Mouse (Mus musculus) cerebellum, postnatal 14 days (tissue): Measurements from ENCODE around the gene Klhl22.
"Not testable (repeated sequence)": the region's sequence is repeated elsewhere in the genome, so short reads cannot be mapped to it uniquely, and the experiment has no call there.

Experiments
- DNase-seq, 2 experiments: peaks; one replicate each; pipeline ENCODE4 v3.0.0; 2021; ENCODE audit warnings: mixed read lengths in 2 of 2

The Klhl22 gene

DNA sequence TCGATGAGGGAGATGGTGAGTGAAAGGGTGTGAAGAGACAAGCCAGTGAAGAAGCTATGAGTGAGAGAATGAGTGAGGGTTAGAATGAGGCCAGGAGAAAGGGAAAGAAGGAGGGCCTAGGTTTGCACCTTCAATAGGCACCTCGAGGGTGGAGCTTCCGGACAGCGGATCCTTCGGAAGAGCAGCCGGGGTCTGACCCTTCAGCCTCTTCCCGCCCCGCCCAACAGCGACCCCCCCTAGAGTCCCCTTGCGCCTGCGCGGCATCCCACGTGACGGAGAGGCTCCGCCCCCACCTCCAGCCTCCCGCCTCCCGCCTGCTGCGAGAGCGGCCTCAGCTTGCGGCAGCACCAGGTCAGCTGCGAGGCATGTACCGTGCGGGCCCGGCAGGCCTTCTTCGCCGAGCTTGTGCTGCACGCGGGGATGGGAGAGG, at the start of gene Klhl22:
TSS of gene Klhl22 (plus strand) at position 275 of the 430 bp plus-strand sequence.
- DNase-seq, result peak; percentile 97

DNA sequence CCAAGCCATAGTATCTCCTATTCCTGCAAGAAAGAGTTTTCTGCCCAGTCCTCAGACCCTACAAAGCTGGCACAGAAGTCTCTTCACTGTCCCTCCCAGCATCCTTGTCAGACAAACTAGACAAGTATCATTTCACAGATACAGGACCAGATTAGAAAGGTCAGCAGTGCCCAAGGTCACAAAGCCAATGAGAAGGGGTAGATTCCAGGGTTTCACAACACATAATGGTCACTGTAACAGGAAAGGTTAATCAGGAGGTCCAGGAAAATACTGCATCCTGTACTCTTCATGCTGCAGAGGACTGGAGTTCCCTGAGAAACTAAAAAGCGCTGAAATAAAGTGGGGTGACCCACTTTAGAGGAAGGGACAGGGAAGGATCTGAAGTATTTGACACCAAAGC, 41.6 kb upstream of the Klhl22 start:
- DNase-seq, result no peak

DNA sequence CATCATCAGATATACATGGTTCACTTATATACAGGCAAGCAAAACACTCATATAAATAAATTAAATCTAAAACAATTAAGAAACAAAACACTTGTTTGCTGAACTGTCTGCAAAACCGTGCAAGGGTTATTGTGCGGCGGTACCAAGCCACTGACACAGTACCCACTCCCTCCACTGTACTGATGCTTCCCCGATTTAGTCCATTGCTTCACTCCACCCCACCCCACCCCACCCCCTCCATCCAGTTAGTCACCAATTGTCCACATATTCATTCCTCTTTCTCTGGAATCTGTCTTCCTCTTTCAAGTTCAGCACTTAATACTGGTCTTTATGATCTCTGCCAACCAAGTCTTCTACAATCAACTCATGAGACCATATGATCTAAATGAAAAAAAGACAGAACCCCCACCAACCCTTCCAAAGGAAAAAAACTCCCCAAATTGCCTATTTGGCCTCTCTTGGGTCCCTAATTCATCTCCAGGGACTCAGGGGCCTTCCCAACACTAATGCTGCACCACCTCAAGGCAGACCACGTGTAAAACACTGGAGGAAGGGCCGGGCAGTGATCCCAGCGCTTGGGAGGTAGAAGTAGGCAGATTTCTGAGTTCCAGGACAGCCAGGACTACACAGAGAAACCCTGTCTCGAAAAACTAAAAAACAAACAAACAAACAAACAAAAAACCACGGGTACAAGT, 38.2 kb upstream of the Klhl22 start:
- peak in 1 of 2 experiments; percentile 13 for DNase-seq

DNA sequence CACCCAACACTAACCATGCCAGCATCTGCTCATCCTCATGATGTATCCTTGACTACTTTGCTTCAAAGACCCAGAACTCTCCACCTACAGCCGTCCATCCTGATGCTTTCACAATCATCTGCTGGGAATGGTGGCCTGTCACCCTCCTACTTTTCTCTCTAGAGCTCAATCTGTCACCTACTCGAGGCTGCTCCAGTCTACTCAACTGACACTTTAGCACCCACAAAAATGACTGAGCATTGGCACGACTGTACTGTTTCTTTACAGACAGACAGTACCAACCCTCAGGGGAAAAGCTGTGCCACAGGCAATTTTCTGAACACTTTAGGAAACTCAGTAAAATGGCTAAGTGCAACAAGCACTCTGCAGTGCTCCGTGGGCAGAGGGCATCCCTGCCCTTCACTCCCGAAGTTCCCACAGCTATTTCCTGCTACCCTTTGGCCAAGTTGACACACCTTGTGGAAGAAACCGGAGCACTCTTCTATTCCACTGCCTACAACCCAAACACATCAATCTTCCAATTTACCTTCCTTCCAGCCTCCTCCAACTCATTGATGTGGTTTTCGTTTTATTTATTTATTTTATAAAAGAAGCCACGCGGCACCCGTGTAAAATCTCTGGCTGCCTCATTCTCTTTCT, 37.5 kb upstream of the Klhl22 start:
- DNase-seq, result no peak

DNA sequence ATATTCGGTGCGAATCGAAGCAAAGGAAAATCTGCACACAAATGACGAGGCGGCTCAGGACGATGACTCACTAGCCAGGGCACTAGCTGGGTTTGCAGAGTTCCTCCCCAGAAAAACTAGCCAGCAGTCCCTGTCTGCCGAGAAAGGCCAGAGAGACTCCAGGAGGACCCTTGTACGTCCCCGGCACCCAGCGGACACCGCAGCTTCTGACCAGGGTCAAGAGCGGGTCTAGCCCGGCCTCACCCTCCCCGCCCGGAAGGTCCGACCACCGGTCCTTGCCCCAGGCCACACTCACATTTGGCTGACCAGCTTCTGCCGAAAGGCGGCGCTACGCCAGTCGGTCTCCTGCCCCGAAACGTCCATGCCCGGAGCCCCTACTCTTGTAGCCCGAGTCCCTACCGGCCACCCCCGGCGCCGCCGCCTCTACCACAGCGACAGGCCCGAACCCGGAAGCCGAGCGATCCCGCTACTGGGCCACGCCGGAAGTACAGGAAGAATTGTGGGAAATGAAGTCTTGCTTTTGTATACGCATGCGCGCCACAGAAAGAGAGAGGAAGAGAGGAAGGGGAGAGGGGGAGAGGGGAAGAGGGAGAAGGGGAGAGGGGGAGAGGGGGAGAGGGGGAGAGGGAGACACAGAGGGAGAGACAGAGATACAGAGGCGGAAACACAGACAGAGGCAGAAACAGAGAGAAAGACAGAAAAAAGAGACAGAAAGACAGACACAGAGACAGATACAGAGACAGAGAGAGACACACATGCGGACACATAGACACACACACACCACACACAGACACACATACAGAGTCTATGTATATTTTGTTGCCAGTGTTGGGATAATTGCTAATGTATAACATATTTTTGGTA, 36.7 kb upstream of the Klhl22 start:
- DNase-seq, result peak; percentile 92

DNA sequence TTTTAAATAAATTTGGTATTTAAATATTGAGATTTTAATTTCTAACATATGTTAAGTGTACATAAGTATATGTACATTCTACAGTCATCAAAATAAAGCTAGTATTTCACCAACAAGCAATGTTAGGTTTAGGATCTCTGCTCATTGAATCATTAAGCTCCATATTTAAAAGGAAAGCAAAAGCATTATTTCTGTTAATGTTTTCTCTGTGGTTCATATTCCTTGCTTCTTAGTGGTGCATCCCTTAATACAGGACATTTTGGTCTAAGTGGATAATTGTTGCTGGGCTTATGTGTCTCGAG, 36.1 kb upstream of the Klhl22 start:
- DNase-seq, result no peak

DNA sequence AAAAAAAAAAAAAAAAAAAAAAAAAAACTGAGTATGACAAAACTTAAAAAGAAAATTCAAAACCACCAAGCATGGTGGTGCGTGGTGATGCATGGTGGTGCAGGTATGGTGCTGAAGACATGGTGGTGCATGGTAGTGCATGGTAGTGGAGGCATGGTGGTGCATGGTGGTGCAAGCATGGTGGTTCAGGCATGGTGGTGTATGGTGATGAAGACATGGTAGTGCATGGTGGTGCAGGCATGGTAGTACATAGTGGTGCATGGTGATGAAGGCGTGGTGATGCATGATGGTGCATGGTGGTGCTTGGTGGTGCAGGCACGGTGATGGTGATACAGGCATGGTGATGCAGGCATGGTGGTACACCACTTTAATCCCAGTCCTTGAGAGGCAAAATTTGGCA, 35.0 kb upstream of the Klhl22 start:
- DNase-seq, result no peak

DNA sequence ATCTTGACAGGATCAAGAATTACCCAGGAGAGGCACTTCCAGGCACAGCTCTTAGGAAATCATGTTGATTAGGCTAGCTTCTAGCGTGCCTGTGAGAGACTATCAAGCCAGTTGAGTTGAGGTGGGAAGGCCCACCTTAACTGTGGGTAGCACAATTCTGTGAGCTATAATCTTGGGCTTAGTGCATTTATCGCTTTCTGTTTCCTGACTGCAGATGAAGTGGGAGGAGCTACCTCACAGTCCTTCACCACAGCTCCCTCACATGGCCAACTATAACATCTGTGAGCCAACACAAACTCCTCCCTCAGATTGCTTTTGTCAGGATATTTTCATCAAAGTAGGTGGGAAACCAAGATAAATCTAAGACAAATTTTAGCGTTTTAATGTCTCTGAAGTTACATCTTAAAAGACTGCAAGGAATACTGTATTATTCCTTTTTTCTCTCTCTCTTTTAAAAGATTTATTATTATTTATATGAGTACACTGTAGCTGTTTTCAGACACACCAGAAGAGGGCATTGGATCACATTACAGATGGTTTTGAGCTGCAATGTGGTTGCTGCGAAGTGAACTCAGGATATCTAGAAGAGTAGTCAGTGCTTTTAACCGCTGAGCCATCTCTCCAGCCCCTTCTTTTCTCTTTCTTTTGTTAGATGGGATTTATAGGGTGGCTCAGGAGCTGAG, 32.1 kb upstream of the Klhl22 start:
- DNase-seq, result peak in 1 of 2 experiments; percentile 16

DNA sequence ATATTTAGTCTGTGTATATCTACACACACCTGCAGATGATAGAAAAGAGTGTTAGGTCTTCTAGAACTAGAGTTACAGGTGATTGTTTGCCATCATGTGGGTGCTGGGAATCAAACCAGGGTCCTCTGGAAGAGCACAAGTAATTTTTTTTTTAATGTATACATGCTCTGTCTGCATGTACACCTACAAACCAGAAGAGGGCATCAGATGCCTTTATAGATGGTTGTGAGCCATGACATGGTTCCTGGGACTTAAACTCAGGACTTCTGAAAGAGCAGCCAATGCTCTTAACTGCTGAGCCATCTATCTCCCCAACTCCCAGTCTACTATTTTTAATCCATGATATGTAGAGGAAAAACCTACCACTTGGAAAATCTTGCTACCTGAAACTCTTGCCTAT, 29.4 kb upstream of the Klhl22 start:
- no peak for DNase-seq

DNA sequence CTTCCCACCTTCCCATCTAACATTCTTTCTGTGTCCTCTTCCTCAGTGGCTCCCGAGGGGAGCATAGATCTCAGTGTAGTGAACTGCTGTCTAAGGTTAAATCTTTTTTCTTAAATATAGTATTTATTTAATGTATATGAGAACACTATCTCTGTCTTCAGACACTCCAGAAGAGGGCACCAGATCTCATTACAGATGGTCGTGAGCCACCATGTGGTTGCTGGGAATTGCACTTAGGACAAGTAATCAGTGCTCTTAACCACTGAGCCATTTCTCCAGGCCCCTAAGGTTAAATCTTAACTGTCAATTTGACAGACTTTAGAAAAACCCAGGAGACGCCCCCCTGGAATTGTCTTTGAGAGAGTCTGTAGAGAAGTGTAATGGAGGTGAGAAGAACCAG, 27.4 kb upstream of the Klhl22 start:
- DNase-seq, result no peak

DNA sequence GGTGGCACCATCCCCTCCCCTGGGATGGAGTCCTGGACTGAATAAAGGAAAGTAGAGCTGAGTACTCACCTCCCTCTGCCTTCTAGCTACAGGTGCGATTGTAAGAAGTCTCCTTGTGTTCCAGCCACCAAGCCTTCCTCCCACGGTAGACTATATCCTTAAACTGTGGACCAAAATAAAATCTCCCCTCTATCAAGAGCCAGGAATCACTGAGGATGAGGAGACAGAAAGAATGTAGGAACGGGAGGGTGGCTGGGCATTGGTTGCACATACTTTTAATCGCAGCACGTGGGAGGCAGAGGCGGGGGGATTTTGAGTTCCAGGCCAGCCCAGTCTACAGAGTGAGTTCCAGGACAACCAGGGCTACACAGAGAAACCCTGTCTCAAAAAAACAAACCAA, 27.0 kb upstream of the Klhl22 start:
- no peak for DNase-seq

DNA sequence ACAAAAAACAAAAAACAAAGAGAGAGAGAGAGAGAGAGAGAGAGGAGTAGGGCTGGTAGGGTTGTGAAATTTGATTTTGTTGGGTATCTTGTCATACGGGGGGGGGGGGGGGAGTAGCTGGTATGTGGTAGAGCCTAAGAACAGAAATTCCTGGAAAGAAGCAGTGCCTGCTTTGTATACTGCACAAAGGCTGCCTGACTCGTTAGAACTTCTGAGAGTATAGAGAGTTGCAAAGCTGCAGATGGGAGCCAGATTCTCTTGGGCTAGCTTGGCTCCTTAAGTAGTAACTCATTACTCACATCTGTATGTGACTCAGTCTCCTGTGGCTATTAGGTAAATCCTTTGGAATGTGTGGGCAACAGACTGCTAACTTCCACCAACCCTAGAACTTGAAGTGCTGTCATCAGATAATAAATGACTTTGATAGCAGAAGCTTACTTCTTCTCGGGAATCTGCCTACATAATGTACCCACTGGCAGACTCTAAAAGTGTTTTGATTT, 26.5 kb upstream of the Klhl22 start, which contains the start of gene Med15:
TSS of gene Med15 (minus strand) at position 51 of the 500 bp plus-strand sequence.
- no peak for DNase-seq

DNA sequence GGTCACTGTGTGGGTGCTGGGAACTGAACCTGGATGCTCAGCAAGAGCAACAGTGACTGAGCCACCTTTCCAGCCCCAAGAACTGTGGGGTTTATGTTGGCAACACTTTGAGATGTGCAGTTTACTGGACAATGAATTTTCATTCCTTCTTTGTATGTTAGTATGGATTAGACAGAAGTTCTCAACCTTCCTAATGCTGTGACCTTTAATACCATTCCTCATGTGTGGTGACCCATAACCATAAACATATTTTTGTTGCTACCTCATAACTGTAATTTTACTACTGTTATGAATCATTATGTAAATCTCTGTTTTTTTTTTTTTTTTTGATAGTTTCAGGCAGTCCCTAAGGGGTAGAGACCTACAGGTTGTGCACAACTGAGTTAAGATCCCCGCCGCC, 25.8 kb upstream of the Klhl22 start:
- no peak for DNase-seq

DNA sequence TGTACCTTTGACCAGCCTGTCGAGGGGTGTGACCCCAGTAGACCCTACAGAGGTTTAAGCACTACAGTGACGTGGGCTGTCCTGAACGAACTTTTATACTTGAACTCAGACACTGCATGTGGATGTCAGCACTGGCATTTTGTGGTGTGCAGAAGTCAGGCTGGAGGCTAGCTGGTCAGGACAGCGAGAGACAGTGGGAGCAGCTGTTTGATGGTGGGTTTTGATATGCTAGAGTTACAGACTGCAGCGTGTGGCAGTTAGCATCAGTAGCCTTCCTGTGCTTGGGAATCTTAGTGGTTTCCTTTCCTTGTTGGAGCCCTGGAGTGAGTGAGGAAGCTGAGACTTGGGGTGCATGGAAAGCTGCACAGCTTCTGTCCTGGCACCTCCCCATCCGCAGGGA, 24.5 kb upstream of the Klhl22 start:
- DNase-seq, result not testable (repeated sequence)

DNA sequence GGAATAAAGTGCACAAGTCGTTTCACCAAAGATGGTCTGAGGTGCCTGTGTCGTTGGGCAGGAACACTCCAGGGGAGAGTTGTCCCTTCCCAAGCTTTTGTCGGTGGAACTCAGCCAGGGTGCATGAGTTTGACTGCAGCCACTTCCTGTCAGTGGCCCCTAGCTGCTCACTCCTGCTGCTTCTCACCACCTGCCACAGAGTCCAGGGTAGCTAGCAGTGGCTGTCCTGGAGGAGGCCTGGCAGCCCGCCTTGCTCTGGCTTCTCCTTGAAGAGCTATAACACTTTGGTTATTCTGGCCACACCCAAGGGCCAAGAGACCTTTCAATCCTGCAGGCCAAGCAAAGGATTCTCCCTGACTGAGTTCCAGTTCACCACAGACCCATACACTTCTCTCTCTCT, 23.3 kb upstream of the Klhl22 start:
- no peak for DNase-seq

DNA sequence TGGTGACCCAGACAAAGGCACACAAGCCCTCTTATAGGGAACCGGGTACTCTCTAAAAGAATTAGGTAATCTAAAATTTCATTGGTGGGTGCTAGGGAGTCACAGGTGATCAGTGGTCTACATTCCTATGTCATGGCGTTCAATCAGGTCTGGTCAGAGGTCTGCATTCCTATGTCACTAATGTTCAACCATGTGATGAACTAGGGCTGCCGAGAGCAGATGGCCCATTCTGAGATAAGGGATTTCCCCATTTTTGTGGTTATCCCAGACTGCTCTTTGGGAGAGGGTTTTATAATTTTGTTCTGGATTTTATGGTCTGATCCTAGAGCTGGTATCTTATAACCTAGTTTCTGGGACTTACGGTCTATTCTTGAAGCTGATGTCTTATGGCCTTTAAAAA, 19.3 kb upstream of the Klhl22 start:
- no peak for DNase-seq

DNA sequence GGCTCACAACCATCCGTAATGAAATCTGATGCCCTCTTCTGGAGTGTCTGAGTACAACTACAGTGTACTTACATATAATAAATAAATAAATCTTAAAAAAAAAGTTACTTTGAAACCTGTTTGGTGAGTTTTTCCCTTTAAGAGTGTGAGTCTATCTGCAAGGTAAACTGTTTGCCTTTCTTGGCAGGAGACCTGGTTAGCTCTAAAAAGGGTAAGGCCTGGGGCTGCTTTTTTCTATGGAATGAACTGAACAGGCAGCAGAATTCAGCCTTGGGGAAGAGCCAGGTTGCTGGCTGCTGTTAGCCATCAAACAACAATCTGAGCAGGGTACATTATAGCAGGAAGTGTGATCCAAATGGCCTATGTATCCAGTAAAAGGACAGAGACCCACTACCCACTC, 16.6 kb upstream of the Klhl22 start:
- DNase-seq, result no peak

DNA sequence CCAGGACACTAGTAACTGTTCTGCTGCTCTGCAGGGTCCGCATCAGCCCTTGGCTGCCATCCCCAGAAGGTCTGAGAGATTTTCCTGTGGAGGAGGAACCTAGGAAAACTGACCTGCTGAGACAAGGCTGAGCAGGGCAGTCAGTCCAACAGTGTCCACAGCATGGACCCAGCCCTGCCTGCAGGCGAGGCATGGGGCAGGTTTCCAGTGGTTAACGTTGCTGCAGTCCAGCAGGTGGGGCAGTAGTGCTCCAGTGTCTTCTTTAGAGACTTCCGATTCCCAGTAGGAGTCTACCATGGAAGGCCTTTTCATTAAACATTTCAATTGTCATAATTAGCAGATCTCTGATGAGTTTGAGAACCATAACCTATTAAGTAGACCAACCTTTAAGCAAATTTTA, 16.1 kb upstream of the Klhl22 start:
- DNase-seq, result no peak

DNA sequence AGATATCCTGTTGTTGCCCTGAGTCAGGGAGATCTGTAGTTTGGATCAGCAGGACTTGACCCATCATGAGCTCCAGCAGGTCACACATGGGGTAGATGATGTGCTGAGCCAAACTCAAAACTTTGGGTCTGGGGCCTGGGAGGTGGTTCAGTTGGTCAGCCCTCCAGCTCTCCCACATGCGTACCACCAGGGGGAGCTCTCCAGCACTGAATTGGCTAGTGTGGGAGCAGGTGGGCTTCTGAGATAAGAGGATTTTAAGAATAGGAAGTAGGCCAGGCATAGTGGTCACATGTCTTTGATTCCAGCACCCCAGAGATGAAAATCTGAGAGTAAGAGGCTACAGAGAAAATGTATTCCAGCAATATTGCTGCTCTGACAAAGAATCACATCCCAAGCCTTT, 14.9 kb upstream of the Klhl22 start:
- peak; percentile 64 to 71 for DNase-seq

DNA sequence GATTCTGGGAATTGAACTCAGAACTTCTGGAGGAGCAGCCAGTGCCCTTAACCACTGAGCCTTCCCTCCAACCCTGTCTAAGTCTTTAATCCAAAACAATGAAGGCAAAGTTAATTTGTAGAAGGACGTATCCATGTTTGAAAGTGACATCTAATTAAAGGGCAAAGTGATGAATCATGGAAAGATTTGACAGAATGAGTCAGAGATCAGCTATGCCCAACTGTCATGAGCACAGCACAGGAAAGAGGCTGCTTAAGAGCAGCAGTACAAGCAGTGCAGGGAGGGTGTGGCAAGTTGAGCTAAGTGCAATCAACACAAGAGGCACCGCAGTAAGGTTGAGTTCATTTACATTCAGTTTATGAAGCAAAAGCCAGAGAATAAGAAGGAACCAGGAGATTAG, 14.4 kb upstream of the Klhl22 start:
- no peak for DNase-seq

DNA sequence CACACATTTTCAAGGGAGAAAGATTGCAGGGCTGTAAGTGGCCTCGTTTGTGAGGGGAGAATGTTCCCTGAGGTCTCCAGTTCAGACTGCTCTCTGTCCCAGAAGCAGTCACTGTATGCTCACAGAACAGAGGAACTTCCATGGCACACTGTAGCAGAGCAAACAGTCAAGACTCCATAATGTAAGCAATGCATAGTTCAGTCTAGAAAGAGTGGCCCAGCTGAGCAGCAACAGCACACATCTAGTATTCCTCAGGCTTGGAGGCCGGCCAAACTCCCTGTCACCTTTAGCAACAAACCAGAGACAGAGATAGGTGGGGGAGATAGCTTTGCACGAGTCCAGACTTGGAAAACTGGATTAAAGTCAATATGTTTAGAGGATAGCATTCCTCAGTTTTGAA, 6.4 kb upstream of the Klhl22 start:
- DNase-seq, result no peak

DNA sequence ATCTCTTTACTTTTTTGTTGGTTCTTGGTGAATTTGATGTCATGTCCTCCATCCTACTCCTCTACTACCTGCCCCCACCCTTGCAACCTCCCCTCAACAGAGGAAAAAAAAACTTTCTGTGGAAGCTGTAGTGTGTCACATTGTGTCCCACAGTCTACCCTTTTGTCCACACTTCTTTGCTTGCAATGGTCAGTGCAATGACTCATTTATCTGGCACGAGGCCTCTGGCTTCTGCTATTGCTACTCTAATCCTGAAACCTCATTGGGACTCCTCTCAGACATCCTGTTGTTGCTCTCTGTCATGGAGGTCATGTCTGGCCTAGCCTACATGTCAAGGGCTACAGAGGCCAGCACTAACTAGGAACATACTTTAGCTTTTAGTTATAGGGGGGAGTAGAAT, 5.7 kb upstream of the Klhl22 start:
- no peak for DNase-seq

DNA sequence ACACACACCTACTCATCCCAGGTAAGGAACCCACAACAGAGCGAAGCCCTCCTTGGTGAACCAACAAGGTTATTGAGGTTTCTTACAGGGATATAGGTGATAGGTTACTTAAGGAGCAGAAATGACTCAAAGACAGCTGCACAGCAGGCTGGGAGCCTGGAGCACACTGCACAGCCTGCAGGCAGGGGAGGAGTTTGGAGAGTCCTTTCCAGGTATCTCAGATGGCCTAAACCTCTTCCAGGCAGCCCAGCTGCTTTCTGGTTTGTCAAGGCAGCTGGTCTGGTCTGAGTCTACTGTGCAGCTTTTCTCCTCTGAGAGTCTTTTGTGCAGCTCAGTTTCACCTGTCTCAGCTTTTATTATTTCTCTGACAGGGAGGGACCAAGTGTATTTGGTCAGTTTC, 1.7 kb upstream of the Klhl22 start:
- no peak for DNase-seq
